Mouse (Mus musculus) liver, embryonic 11.5 days (tissue): ENCODE results near the gene Mrtfa. TPM values are rescaled to one million over a fixed set of nuclear protein-coding genes. Genes with fewer than 3 reads are reported as not detected.

Experiments used
- ATAC-seq: fragments of 200-750 bp; cut with Nextera tagmentation; replicated peaks from 2 replicates; pipeline ENCODE4 v1.8.0; 2017; ENCODE audit warnings: moderate number of reproducible peaks, mild to moderate bottlenecking, moderate TSS enrichment, moderate library complexity; ENCODE audit not compliant: low FRiP score
- DNase-seq: peaks from one replicate; pipeline ENCODE4 v3.0.0-alpha.2; 2017; ENCODE audit warnings: low spot score
- H3K27ac ChIP-seq: fragments of 300-500 bp; sonication (generic); 2 replicates; pipeline ENCODE4 v1.5.1; 2014; ENCODE audit warnings: mild to moderate bottlenecking, low read depth, low read length, control low read depth
- H3K27me3 ChIP-seq: fragments of 300-500 bp; sonication (generic); replicated peaks from 2 replicates; pipeline ENCODE4 v1.6.1; 2014; ENCODE audit warnings: low read length, mixed read lengths; ENCODE audit not compliant: control insufficient read depth, insufficient read depth
- H3K36me3 ChIP-seq: fragments of 300-500 bp; sonication (generic); 2 replicates; pipeline ENCODE4 v1.6.1; 2014; ENCODE audit warnings: mild to moderate bottlenecking, low read length, moderate library complexity, mixed read lengths; ENCODE audit not compliant: control insufficient read depth, insufficient read depth
- H3K4me1 ChIP-seq: fragments of 300-500 bp; sonication (generic); replicated peaks from 2 replicates; pipeline ENCODE4 v1.6.1; 2014; ENCODE audit warnings: low read length, mixed read lengths; ENCODE audit not compliant: control insufficient read depth, insufficient read depth
- H3K4me2 ChIP-seq: fragments of 300-500 bp; sonication (generic); 2 replicates; pipeline ENCODE4 v1.6.1; 2014; ENCODE audit warnings: mild to moderate bottlenecking, control low read depth, moderate library complexity
- H3K4me3 ChIP-seq: fragments of 300-500 bp; sonication (generic); 2 replicates; pipeline ENCODE4 v1.5.1; 2014; ENCODE audit warnings: low read depth, low read length, control low read depth
- H3K9ac ChIP-seq: fragments of 300-500 bp; sonication (generic); 2 replicates; pipeline ENCODE4 v1.6.1; 2014; ENCODE audit warnings: low read depth, low read length, control low read depth
- H3K9me3 ChIP-seq: fragments of 300-500 bp; sonication (generic); 2 replicates; pipeline ENCODE4 v1.6.1; 2016; ENCODE audit warnings: low read length, inconsistent platforms, mixed read lengths; ENCODE audit not compliant: control insufficient read depth
- WGBS: fragments of 180-500 bp; shearing (Covaris S2); extraction: QIAGEN DNeasy Blood & Tissue Kit; methylation state at CpG from one replicate; pipeline ENCODE4 v1.1.7; 2014; 5-methylcytosine and 5-hydroxymethylcytosine counted together
- polyA plus RNA-seq: library from polyadenylated mRNA; unstranded; fragments of >200 nt; fragmentation: Nextera tagmentation; extraction: Ambion mirVana; gene quantifications from 2 replicates; pipeline ENCODE4 v1.2.1, GENCODE M21; 2014

The Mrtfa gene
- polyA plus RNA-seq, 1 experiment from 2014 or later, result 20.6 TPM

DNA sequence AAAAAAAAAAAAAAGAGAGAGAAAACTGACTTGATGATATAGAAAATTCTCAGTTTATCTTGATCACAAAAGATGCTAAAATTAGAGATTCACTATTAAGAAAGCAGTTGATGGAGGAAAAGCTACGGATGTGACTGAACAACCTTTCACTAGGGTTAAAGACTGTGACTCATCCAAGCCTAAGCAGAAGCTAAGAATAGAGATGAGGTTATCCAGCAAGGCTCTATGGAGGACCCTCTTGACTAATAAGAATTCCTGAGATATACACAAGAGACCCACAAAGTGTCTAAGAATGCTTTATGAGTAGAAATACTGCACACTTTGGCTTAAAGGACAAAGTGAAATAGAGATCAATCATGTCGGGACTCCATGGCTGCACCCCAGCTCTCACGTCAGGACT lies 14.9 kb downstream of the Mrtfa start:
- Histone ChIP-seq H3K4me2 (no peak overlapping the region), H3K9me3 (no peaks in the 10 kb centered on the region), H3K27ac (no peak overlapping the region), H3K4me3 (no peak overlapping the region), H3K27me3 (no peaks in the 10 kb centered on the region), H3K9ac (no peak overlapping the region), H3K36me3 (no peaks in the 10 kb centered on the region), H3K4me1 (no peaks in the 10 kb centered on the region; the same call in 1 of the 2 replicates)
- DNase-seq (no peak), ATAC-seq (no peak)
- 88% methylated on average over 3 of the region's 3 CpGs for WGBS

DNA sequence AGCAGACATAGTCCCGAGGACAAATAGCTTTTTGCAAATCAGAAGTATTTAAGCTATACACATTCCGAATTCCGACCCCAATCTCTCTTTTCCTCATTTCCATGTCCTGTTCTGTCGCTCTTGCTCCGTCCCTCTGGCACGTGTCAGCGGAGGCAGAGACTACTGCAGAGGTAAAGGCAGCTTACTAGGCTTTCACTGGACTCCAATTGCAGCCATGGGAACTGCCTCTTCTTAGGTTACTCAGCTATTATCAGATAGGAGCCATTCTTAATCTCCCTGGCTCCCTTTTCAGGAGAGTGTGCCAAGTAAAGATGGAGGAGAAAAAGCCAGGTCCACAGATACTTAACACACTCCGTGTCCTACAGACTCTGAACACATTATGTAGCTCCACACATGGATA lies 18.3 kb downstream of the Mrtfa start:
- Histone ChIP-seq H3K4me2 (no peak overlapping the region), H3K4me1 (no peaks in the 10 kb centered on the region; the same call in 1 of the 2 replicates), H3K27me3 (no peaks in the 10 kb centered on the region), H3K36me3 (no peaks in the 10 kb centered on the region), H3K9ac (no peak overlapping the region), H3K9me3 (no peaks in the 10 kb centered on the region), H3K4me3 (no peak overlapping the region), H3K27ac (no peak overlapping the region)
- ATAC-seq (no peak), DNase-seq (no peak)
- 90% methylated on average over 8 of the region's 8 CpGs for WGBS

DNA sequence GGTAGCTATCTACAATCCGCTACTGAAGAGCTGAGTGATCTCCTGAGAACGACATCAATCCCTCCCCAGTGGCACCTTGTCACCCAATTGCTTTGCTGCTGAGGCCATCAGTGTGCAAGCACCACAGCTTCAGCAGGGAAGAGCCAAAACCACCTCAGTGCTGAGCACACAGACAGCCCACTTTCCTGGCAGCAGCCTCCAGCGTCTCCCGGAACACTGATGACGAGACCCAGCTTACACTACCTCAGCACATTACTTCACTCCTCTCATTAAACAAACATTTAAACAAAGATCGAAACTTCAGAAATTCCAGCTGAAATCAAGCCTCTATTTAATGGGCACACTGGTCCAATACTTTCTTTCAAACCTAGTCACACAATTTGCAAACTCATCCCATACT lies 21.8 kb downstream of the Mrtfa start:
- Histone ChIP-seq H3K27me3 (no peaks in the 10 kb centered on the region), H3K4me3 (no peak overlapping the region), H3K36me3 (no peaks in the 10 kb centered on the region), H3K9ac (no peak overlapping the region), H3K4me2 (no peak overlapping the region), H3K27ac (no peak overlapping the region), H3K4me1 (no peaks in the 10 kb centered on the region), H3K9me3 (no peaks in the 10 kb centered on the region)
- 71% methylated on average over 6 of the region's 6 CpGs for WGBS
- no peak for ATAC-seq
- DNase-seq, result no peak

DNA sequence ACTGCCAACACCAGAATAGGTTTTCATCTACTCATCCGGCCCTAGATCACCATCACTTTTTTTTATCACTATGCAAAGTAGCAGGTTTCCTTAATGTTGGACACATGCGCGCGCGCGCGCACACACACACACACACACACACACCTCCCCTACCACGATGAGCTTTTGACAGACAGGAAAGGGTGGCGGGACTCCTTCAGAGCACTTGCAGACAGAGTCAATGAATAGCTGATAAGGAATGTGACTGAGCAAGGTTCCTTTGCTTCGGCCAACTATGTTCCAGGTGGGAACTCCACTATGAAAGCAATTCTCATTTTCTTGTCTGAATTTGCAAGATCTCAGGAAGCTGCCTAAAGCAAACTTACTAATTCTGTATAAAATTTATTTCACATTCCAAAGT lies 22.7 kb downstream of the Mrtfa start:
- no peak overlapping the region for H3K4me3 ChIP-seq
- ATAC-seq (no peak), DNase-seq (no peak)
- no peak overlapping the region for H3K4me2 ChIP-seq
- no peaks in the 10 kb centered on the region for H3K27me3 ChIP-seq
- H3K27ac ChIP-seq, result no peak overlapping the region
- H3K36me3 ChIP-seq, result no peaks in the 10 kb centered on the region
- WGBS, result 72% methylated on average over 10 of the region's 10 CpGs
- H3K9me3 ChIP-seq, result no peaks in the 10 kb centered on the region
- no peaks in the 10 kb centered on the region for H3K4me1 ChIP-seq
- no peak overlapping the region for H3K9ac ChIP-seq

DNA sequence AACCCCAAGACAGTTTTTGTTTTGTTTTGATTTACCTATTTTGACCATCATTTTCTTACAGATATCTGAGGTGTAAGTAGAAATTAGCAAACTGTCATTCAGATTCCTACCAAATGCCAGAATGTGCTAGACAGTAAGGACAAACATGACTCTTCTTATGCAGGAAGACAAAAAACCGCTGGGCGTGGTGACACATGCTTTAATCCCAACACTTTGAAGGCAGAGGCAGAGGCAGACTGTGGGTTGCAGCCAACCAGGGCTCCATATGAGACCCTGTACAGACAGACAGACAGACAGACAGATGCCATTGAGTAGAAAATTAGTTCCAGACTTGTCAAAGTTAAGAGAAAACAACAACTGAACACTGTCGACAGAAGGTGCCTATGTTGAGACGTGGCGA lies 24.3 kb downstream of the Mrtfa start:
- Histone ChIP-seq H3K27ac (no peak overlapping the region), H3K27me3 (no peaks in the 10 kb centered on the region), H3K9ac (no peak overlapping the region), H3K36me3 (no peaks in the 10 kb centered on the region), H3K4me3 (no peak overlapping the region), H3K4me2 (no peak overlapping the region), H3K9me3 (no peaks in the 10 kb centered on the region), H3K4me1 (0 out of 2 replicates have a peak, but pooled peaks cover 3% of the 10 kb centered on the region)
- WGBS, result 85% methylated on average over 5 of the region's 5 CpGs
- DNase-seq (no peak), ATAC-seq (no peak)

DNA sequence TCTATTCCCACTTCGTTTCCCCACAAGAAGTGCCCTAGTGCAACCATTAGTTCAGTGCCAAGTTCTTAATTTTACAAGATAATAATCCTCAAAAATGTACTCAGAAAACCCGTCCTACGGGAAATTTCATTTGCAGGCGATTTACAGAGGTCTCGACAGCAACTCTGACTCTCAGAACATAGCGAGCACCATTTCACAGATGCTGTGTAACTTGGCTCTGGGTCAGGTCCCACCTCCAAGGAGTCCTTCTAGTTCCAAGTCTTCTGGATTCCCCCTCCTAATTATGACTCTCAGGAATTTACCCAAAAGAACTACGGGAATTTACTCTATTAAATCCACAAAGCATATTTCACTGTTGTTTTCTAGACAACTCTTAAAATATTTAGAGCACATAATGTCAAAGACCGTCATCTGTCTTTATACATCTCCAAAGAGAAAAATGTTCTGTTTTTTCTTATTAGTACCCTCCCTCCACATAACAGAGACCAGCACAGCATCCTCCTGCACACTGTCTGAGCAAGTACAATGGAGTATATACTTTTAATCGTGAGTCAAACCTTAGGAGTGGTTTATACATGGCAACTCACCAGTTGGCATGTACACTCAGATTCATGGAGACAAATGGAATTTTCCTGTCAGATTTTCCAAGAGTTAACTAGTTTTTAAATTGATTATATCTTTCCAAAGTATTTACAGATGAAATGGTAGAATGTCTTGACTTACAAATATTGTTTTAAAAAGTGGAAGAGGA lies 25.8 kb downstream of the Mrtfa start:
- ATAC-seq (no peak), DNase-seq (no peak)
- Histone ChIP-seq H3K4me2 (no peak overlapping the region), H3K27me3 (no peaks in the 10 kb centered on the region), H3K9ac (no peak overlapping the region), H3K36me3 (no peaks in the 10 kb centered on the region), H3K4me1 (0 out of 2 replicates have a peak, but pooled peaks cover 5% of the 10 kb centered on the region), H3K9me3 (no peaks in the 10 kb centered on the region), H3K27ac (no peak overlapping the region), H3K4me3 (no peak overlapping the region)
- WGBS, result 88% methylated on average over 9 of the region's 9 CpGs

DNA sequence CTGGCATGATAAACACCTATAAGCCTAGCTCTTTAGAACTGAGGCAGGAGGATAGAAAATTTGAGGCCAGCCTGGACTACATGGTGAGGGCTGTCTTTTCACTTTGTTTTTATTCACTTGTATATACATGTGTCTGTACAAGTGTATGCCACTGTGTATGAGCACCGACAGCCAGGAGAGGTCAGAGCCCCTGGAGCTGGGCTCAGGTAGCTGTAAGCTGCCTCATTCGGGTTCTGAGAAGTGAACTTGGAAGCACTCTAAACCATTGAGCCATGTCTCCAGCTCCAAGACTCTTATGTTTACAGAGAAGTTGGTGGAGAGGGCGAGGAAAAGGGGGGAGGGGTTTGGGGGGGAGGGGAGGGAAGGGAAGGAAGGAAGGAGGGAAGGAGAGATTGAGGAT lies 29.0 kb downstream of the Mrtfa start:
- ATAC-seq (no peak), DNase-seq (no peak)
- no peak overlapping the region for H3K27ac ChIP-seq
- H3K4me2 ChIP-seq, result no peak overlapping the region
- no peak overlapping the region for H3K9ac ChIP-seq
- no peaks in the 10 kb centered on the region for H3K9me3 ChIP-seq
- peaks cover 5% of the 10 kb centered on the region; the same call in 1 of the 2 replicates for H3K4me1 ChIP-seq
- no peaks in the 10 kb centered on the region for H3K27me3 ChIP-seq
- 75% methylated on average over 3 of the region's 3 CpGs for WGBS
- no peak overlapping the region for H3K4me3 ChIP-seq
- no peaks in the 10 kb centered on the region for H3K36me3 ChIP-seq

DNA sequence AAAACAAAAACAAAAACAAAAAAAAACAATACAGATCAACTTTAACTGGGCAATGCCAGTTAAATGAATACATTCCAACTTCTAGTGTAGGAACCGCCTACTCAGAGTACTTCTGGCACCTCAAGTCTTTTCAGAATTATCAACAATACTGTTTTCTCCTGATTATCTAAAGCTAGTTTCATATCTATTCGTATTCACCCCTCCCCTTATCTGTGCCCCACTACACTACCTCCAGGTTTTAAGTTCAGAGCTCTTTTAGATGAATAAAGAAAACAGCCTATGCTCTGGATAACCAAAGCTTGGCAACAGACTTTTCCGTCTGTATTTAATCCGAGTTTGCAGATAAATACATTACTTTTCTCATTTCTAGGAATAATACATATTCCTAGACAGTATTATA lies 29.9 kb downstream of the Mrtfa start:
- Histone ChIP-seq H3K4me2 (no peak overlapping the region), H3K36me3 (no peaks in the 10 kb centered on the region), H3K4me3 (no peak overlapping the region), H3K9me3 (no peaks in the 10 kb centered on the region), H3K27ac (no peak overlapping the region), H3K4me1 (peaks cover 5% of the 10 kb centered on the region), H3K9ac (no peak overlapping the region), H3K27me3 (no peaks in the 10 kb centered on the region)
- no peak for ATAC-seq
- DNase-seq, result no peak
- WGBS, result 70% methylated on average over 4 of the region's 4 CpGs

DNA sequence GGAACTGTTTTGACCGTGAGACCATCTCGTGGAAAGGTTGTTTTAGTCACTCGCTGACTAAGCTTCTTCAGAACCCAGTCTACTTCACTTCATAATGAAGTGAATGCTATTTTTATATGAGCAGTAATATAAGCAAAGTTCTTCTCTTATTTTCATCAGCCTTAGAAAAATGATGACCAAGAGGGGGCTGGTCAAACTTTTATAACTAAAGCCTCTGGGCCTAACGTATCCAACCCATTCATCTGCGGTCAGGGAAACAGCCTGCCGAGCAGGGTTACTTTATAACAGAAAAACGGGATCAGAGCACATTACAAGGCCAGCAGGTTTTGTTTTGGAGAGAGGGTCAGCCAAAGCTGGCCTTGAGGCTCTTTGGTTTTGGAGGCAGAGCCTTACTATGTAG lies 31.3 kb downstream of the Mrtfa start:
- DNase-seq (no peak), ATAC-seq (no peak)
- H3K4me1 ChIP-seq, result peaks cover 11% of the 10 kb centered on the region
- no peak overlapping the region for H3K4me2 ChIP-seq
- H3K27me3 ChIP-seq, result no peaks in the 10 kb centered on the region
- no peak overlapping the region for H3K9ac ChIP-seq
- no peaks in the 10 kb centered on the region for H3K36me3 ChIP-seq
- no peaks in the 10 kb centered on the region for H3K9me3 ChIP-seq
- H3K27ac ChIP-seq, result no peak overlapping the region
- WGBS, result 84% methylated on average over 7 of the region's 7 CpGs
- H3K4me3 ChIP-seq, result no peak overlapping the region
